Mouse (Mus musculus): Measurements from ENCODE around the gene Mylk4. TPM values are rescaled to one million over a fixed set of nuclear protein-coding genes. Genes with fewer than 3 reads are reported as not detected.

Mylk4 gene
- polyA plus RNA-seq, 1 experiment from 2014 or later: 22.8 TPM

- peak within 1 kb of the TSS; percentile 86 for H3K27ac ChIP-seq (replicated peaks; ENCODE audit: low read depth, low read length)
- ATAC-seq (ENCODE audit: low read depth): peak; percentile 38
- H3K27me3 ChIP-seq (replicated peaks; ENCODE audit: control insufficient read depth, insufficient read depth, low read length): no peaks in the 10 kb centered on the region
These were observed 18.7 kb upstream of the Mylk4 start, which contains the start of gene D930007J09Rik for GRCm38 (mm10) chr13:32802259-32803081. TSS of gene D930007J09Rik (minus strand) at chr13:32802849.

GRCm38 (mm10) chr13:32801693-32802221, 18.0 kb upstream of the Mylk4 start, which contains the start of gene Wrnip1:
TSS of gene Wrnip1 (plus strand) at chr13:32802038.
- peak within 1 kb of the TSS; percentile 84 for H3K9ac ChIP-seq (ENCODE audit: low read depth, low read length)
- H3K4me3 ChIP-seq (ENCODE audit: low read depth, low read length): peak within 1 kb of the TSS; percentile 86

More at GRCm38 (mm10) chr13:32802259-32803081, 18.7 kb upstream of the Mylk4 start, which contains the start of gene D930007J09Rik:
- H3K4me3 ChIP-seq (ENCODE audit: low read depth, low read length): peak within 1 kb of the TSS; percentile 86
- peak; percentile 42 for DNase-seq (ENCODE audit: low spot score)
- H3K9ac ChIP-seq (ENCODE audit: low read depth, low read length): peak within 1 kb of the TSS; percentile 84
- 0% methylated on average over 69 of the region's 95 CpGs for WGBS
- peak within 1 kb of the TSS; percentile 89 for H3K4me2 ChIP-seq (ENCODE audit: low read depth, low read length)
- H3K36me3 ChIP-seq (ENCODE audit: control insufficient read depth, insufficient read depth, low read length): peaks cover 17% of the 10 kb centered on the region
- peaks cover 18% of the 10 kb centered on the region for H3K4me1 ChIP-seq (ENCODE audit: control insufficient read depth, insufficient read depth, low read length)
- no peaks in the 10 kb centered on the region for H3K9me3 ChIP-seq (ENCODE audit: control insufficient read depth, low read length)

DNA sequence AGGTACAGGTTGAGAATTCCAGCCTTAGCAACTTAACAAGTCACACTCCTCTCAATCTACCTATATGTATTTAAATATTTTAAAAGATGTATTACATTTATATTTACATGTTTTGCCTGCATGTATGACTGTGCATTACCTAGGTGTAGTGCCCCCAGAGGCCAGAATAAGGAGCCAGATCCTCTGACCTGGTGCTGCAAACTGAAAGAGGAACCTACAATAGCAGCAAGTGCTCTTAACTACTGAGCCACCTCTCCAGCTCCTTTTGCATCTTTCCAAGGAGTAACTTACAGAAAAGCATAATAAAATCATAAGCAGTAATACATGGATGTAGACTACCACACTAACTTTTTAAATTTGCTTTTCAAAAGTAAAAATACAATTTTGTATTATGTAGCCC, 17.1 kb upstream of the Mylk4 start:
- Histone ChIP-seq H3K27ac (replicated peaks; ENCODE audit: low read depth, low read length) (no peak overlapping the region), H3K4me2 (ENCODE audit: low read depth, low read length) (peak overlapping the region; percentile 89), H3K27me3 (replicated peaks; ENCODE audit: control insufficient read depth, insufficient read depth, low read length) (no peaks in the 10 kb centered on the region), H3K4me1 (ENCODE audit: control insufficient read depth, insufficient read depth, low read length) (peaks cover 18% of the 10 kb centered on the region), H3K9me3 (ENCODE audit: control insufficient read depth, low read length) (no peaks in the 10 kb centered on the region), H3K36me3 (ENCODE audit: control insufficient read depth, insufficient read depth, low read length) (peaks cover 3% of the 10 kb centered on the region; the same call in 1 of the 2 replicates), H3K9ac (ENCODE audit: low read depth, low read length) (no peak overlapping the region), H3K4me3 (ENCODE audit: low read depth, low read length) (0 out of 2 replicates have a peak overlapping the region, but pooled peaks have one; percentile 86)
- DNase-seq (ENCODE audit: low spot score) (no peak), ATAC-seq (ENCODE audit: low read depth) (no peak)

More at GRCm38 (mm10) chr13:32801693-32802221, 18.0 kb upstream of the Mylk4 start, which contains the start of gene Wrnip1:
- H3K27me3 ChIP-seq (replicated peaks; ENCODE audit: control insufficient read depth, insufficient read depth, low read length): no peaks in the 10 kb centered on the region
- under 1% methylated on average over 49 of the region's 51 CpGs for WGBS
- peak within 1 kb of the TSS; percentile 89 for H3K4me2 ChIP-seq (ENCODE audit: low read depth, low read length)
- peaks cover 11% of the 10 kb centered on the region for H3K36me3 ChIP-seq (ENCODE audit: control insufficient read depth, insufficient read depth, low read length)
- peak; percentile 100 for DNase-seq (ENCODE audit: low spot score)
- ATAC-seq (ENCODE audit: low read depth): peak; percentile 97
- no peaks in the 10 kb centered on the region for H3K9me3 ChIP-seq (ENCODE audit: control insufficient read depth, low read length)
- H3K27ac ChIP-seq (replicated peaks; ENCODE audit: low read depth, low read length): peak within 1 kb of the TSS; percentile 86
- peaks cover 18% of the 10 kb centered on the region for H3K4me1 ChIP-seq (ENCODE audit: control insufficient read depth, insufficient read depth, low read length)

GRCm38 (mm10) chr13:32799131-32799530, 15.4 kb upstream of the Mylk4 start:
- no peaks in the 10 kb centered on the region for H3K36me3 ChIP-seq (ENCODE audit: control insufficient read depth, insufficient read depth, low read length)
- DNase-seq (ENCODE audit: low spot score): no peak
- H3K4me2 ChIP-seq (ENCODE audit: low read depth, low read length): no peak overlapping the region
- H3K27me3 ChIP-seq (replicated peaks; ENCODE audit: control insufficient read depth, insufficient read depth, low read length): no peaks in the 10 kb centered on the region
- 51% methylated on average over 2 of the region's 2 CpGs for WGBS
- no peak overlapping the region for H3K27ac ChIP-seq (replicated peaks; ENCODE audit: low read depth, low read length)
- H3K9ac ChIP-seq (ENCODE audit: low read depth, low read length): no peak overlapping the region
- ATAC-seq (ENCODE audit: low read depth): no peak
- H3K9me3 ChIP-seq (ENCODE audit: control insufficient read depth, low read length): no peaks in the 10 kb centered on the region
- H3K4me3 ChIP-seq (ENCODE audit: low read depth, low read length): no peak overlapping the region
- H3K4me1 ChIP-seq (ENCODE audit: control insufficient read depth, insufficient read depth, low read length): peaks cover 15% of the 10 kb centered on the region

GRCm38 (mm10) chr13:32797085-32797484, 13.3 kb upstream of the Mylk4 start:
- 68% methylated on average over 1 of the region's 1 CpGs for WGBS
- DNase-seq (ENCODE audit: low spot score) (no peak), ATAC-seq (ENCODE audit: low read depth) (no peak)
- 0 out of 2 replicates have a peak, but pooled peaks cover 3% of the 10 kb centered on the region for H3K4me1 ChIP-seq (ENCODE audit: control insufficient read depth, insufficient read depth, low read length)
- no peaks in the 10 kb centered on the region for H3K9me3 ChIP-seq (ENCODE audit: control insufficient read depth, low read length)
- no peak overlapping the region for H3K4me3 ChIP-seq (ENCODE audit: low read depth, low read length)
- no peaks in the 10 kb centered on the region for H3K27me3 ChIP-seq (replicated peaks; ENCODE audit: control insufficient read depth, insufficient read depth, low read length)
- no peak overlapping the region for H3K9ac ChIP-seq (ENCODE audit: low read depth, low read length)
- no peak overlapping the region for H3K4me2 ChIP-seq (ENCODE audit: low read depth, low read length)
- H3K27ac ChIP-seq (replicated peaks; ENCODE audit: low read depth, low read length): no peak overlapping the region; the same call in 1 of the 2 replicates
- no peaks in the 10 kb centered on the region for H3K36me3 ChIP-seq (ENCODE audit: control insufficient read depth, insufficient read depth, low read length)

- no peaks in the 10 kb centered on the region for H3K27me3 ChIP-seq (replicated peaks; ENCODE audit: control insufficient read depth, insufficient read depth, low read length)
- no peak overlapping the region for H3K27ac ChIP-seq (replicated peaks; ENCODE audit: low read depth, low read length)
- no peak for ATAC-seq (ENCODE audit: low read depth)
- DNase-seq (ENCODE audit: low spot score): no peak
- 0 out of 2 replicates have a peak, but pooled peaks cover 3% of the 10 kb centered on the region for H3K4me1 ChIP-seq (ENCODE audit: control insufficient read depth, insufficient read depth, low read length)
- no peaks in the 10 kb centered on the region for H3K36me3 ChIP-seq (ENCODE audit: control insufficient read depth, insufficient read depth, low read length)
- 85% methylated on average over 5 of the region's 5 CpGs for WGBS
- no peak overlapping the region for H3K4me3 ChIP-seq (ENCODE audit: low read depth, low read length)
- no peak overlapping the region for H3K4me2 ChIP-seq (ENCODE audit: low read depth, low read length)
- H3K9me3 ChIP-seq (ENCODE audit: control insufficient read depth, low read length): no peaks in the 10 kb centered on the region
- no peak overlapping the region for H3K9ac ChIP-seq (ENCODE audit: low read depth, low read length)
These were observed 11.4 kb upstream of the Mylk4 start for GRCm38 (mm10) chr13:32795166-32795565.

GRCm38 (mm10) chr13:32794619-32795018, 10.9 kb upstream of the Mylk4 start:
- ATAC-seq (ENCODE audit: low read depth) (0 out of 2 replicates have a peak, but pooled peaks have one; percentile 47), DNase-seq (ENCODE audit: low spot score) (peak; percentile 47)
- Histone ChIP-seq H3K4me3 (ENCODE audit: low read depth, low read length) (no peak overlapping the region), H3K27ac (replicated peaks; ENCODE audit: low read depth, low read length) (no peak overlapping the region), H3K36me3 (ENCODE audit: control insufficient read depth, insufficient read depth, low read length) (no peaks in the 10 kb centered on the region), H3K9me3 (ENCODE audit: control insufficient read depth, low read length) (no peaks in the 10 kb centered on the region), H3K27me3 (replicated peaks; ENCODE audit: control insufficient read depth, insufficient read depth, low read length) (no peaks in the 10 kb centered on the region), H3K9ac (ENCODE audit: low read depth, low read length) (no peak overlapping the region), H3K4me2 (ENCODE audit: low read depth, low read length) (no peak overlapping the region), H3K4me1 (ENCODE audit: control insufficient read depth, insufficient read depth, low read length) (0 out of 2 replicates have a peak, but pooled peaks cover 3% of the 10 kb centered on the region)
- 40% methylated on average over 2 of the region's 2 CpGs for WGBS

GRCm38 (mm10) chr13:32789781-32790180, 6.0 kb upstream of the Mylk4 start:
- no peak overlapping the region for H3K9ac ChIP-seq (ENCODE audit: low read depth, low read length)
- 70% methylated on average over 4 of the region's 4 CpGs for WGBS
- no peak overlapping the region for H3K4me2 ChIP-seq (ENCODE audit: low read depth, low read length)
- 0 out of 2 replicates have a peak, but pooled peaks cover 2% of the 10 kb centered on the region for H3K4me1 ChIP-seq (ENCODE audit: control insufficient read depth, insufficient read depth, low read length)
- no peaks in the 10 kb centered on the region for H3K27me3 ChIP-seq (replicated peaks; ENCODE audit: control insufficient read depth, insufficient read depth, low read length)
- H3K9me3 ChIP-seq (ENCODE audit: control insufficient read depth, low read length): no peaks in the 10 kb centered on the region
- no peak overlapping the region for H3K27ac ChIP-seq (replicated peaks; ENCODE audit: low read depth, low read length)
- no peaks in the 10 kb centered on the region for H3K36me3 ChIP-seq (ENCODE audit: control insufficient read depth, insufficient read depth, low read length)
- DNase-seq (ENCODE audit: low spot score): no peak
- no peak overlapping the region for H3K4me3 ChIP-seq (ENCODE audit: low read depth, low read length)
- ATAC-seq (ENCODE audit: low read depth): no peak

Measured in embryonic facial prominence, embryonic 14.5 days (tissue).